Mouse (Mus musculus) CD4-positive naive resting alpha-beta T cell, adult 76 days (primary cell): ENCODE results near the gene Efcc1. TPM values are rescaled to one million over a fixed set of nuclear protein-coding genes. Genes with fewer than 3 reads are reported as not detected.

Source experiments
- total RNA-seq: library from RNA; stranded (reverse); gene quantifications from one replicate; pipeline ENCODE4 v1.2.4, GENCODE M21; 2023

The Efcc1 gene
- not detected for total RNA-seq

DNA sequence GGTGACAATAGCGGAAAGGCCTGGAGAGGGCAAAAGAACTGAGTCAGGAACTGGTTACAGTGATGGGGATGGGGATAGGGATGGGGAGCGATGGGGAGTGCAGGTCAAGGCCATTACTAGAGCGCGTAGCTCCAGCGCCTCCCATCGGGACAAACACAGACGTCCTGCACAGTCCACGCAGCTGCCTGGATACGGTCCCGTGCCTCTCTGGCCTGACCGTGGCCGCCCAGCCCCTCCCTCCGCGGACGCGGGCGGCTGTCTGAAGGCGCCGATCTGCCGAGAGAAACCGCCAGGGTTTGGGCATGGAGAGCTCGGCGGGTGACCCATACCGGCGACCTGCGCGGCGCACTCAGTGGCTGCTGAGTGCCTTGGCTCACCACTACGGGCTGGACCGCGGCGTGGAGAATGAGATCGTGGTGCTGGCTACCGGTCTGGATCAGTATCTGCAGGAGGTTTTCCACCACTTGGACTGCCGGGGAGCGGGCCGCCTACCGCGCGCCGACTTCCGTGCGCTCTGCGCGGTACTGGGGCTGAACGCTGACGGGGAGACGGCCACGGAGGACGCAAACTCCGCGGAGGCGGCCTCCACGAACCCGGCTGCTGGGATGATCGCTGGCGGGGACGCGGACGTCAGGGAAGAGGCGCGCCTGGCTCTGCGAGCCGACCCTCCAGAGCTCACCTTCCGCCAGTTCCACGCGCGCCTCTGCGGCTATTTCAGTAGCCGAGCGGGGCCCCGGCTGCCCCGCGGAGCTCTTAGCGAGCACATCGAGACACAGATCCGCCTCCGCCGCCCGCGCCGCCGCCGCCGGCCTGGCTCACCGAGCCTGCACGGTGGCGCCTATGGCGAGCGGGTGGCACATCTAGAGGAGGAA lies at the start of gene Efcc1:
Gene Efcc1 (plus strand): TSS at position 279 of the 872 bp plus-strand sequence.

GRCm38 (mm10) chr6:87777842-87778241 lies 47.2 kb downstream of the Efcc1 start, which contains the start of gene Gp9:
Gp9 (plus strand) TSS chr6:87778072.

Other genes starting within 250 kb of the Efcc1 start
- 86.4 TPM for gene Arhgap25, start 197.6 kb upstream of the Efcc1 start, total RNA-seq
- gene Prokr1, start 140.1 kb upstream of the Efcc1 start, total RNA-seq: not detected
- 2.6 TPM for gene Aplf, start 58.7 kb upstream of the Efcc1 start, total RNA-seq
- gene Gp9, start 47.2 kb downstream of the Efcc1 start, total RNA-seq: not detected
- gene Rab43, start 81.3 kb downstream of the Efcc1 start, total RNA-seq: 28.1 TPM
- 6.3 TPM for gene Gm45140, start 104.9 kb downstream of the Efcc1 start, total RNA-seq
- 79.8 TPM for gene Isy1, start 107.9 kb downstream of the Efcc1 start, total RNA-seq
- 566 TPM for gene Cnbp, start 120.2 kb downstream of the Efcc1 start, total RNA-seq
- gene Copg1, start 156.9 kb downstream of the Efcc1 start, total RNA-seq: 173 TPM
- gene Hmces, start 183.1 kb downstream of the Efcc1 start, total RNA-seq: 41.5 TPM